Mouse (Mus musculus): ENCODE data around the gene Nr3c2. TPM values are rescaled to one million over a fixed set of nuclear protein-coding genes. Genes with fewer than 3 reads are reported as not detected.

Nr3c2 gene
- total RNA-seq, 2 experiments from 2014 or later: 17.9 to 22.7 TPM

GRCm38 (mm10) chr8:77133797-77134385 lies 234.6 kb downstream of the Nr3c2 start:
- intact Hi-C loops (cut with DNase I): loop anchor here (5.0 kb wide), 2 partner anchors 77 to 232 kb away; no protein-coding TSS in a partner anchor
- no peak for DNase-seq (ENCODE audit: low spot score)

DNA sequence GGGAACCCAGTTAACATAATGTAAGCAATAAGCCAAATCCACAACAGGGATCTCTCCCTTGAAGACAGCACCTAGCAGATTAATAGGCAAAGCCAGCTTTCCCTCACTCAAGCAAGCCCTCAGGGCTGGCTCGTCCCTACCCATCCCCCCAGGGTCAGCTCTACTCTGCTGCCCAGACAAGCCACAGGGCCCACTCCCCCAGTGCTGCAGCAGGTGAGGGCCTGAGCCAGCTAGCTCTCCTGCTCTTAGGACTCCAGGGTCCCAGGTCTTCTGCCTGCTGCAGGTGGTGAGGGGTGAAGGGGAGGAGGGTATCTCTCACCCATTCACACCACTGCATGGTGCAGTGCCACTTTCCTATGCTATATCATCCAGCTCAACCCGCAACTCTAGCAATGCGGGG lies 246.0 kb downstream of the Nr3c2 start:
- DNase-seq (ENCODE audit: low spot score): no peak
- intact Hi-C loops (cut with DNase I): no loop called here

DNA sequence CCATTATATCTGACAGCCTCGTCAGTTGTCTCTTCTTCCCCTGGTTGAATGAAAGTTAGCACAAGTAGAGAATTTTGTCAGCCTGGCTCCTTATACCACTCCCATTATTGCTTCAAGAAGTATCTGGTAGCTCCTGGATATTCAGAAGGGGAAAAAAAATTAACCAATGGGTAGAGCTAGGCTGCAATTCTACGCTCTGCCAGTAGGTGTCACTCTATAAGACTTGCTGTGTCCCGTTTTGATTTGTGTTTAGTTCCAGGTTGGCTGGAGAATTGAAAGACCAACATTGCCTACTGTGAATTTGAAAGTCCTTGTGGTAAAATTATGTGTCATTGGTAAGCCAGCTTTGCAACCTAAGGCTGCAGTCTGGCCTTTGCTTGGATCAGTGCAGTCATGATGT lies 255.3 kb downstream of the Nr3c2 start:
- intact Hi-C loops (cut with DNase I): loop anchor here (2.0 kb wide), 1 partner anchor 156 kb away; no protein-coding TSS in a partner anchor
- DNase-seq (ENCODE audit: low spot score): no peak

DNA sequence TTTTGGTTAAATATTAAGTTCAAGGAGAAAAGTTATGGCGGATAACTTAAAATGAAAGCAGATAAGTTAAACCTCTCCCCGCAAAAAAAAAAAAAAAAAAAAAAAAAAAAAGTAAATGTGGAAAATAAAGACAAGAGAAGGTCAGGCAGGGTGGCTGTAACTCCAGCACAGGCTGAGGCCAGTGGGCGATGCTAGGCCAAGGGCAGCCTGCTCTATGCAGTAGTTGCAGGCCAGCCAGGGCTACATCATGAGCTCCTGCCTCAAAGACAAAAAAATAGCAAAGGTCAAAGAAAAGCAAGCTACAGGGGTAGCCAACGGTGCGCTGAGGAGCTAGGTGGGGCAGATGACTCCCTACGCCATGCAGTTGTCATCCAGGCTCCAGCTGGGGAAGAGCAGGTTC lies 270.1 kb downstream of the Nr3c2 start:
- no peak for DNase-seq (ENCODE audit: low spot score)
- intact Hi-C loops (cut with DNase I): no loop called here

DNA sequence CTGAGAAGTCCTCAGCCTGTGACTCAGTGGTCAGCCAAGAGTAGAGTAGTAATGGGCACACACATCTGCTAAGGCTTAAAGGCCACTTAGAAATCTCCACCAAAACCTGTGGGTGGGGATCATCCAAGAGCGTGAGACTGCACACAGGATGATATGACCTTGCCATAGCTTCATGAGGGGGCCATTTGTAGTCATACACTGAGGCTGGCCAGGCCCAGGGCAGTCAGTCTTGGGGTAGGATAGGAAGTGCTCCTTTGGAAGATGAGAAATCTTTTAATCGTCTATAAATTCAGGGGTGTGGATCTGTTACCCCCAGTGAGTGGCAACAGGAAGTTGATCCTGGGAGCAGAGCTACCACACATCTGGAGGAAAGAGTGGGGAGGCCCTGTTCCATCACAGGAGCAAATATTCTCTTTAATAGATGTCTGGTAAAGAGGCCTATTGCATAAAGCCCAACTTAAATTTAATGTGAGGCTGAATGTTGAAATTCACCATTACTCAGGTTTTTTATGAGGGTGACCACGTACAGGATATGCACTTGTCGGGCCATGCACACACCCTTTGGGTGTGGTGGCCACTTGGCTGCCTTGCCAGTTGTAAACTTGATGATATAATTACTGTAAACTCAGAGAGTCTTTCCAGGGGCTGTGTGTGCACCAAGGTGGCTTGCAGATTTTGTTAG lies 270.7 kb downstream of the Nr3c2 start:
- intact Hi-C loops (cut with DNase I): no loop called here
- DNase-seq (ENCODE audit: low spot score): no peak

DNA sequence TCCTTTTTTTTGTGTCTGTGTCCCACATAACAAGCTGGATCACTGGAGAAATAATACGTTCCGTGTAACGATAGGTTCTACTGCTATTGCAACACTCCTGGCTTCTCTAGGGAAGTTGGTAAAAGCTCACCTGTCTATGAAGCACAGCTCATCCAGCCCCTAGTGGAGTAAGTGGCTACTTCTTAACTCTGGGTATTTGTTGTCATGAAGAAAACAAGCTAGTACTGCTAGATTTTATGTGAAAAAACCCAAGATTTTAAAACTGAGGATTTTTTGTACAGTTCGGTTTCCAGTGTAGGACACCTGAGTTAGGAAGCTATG lies 271.2 kb downstream of the Nr3c2 start:
- intact Hi-C loops (cut with DNase I): no loop called here
- no peak for DNase-seq (ENCODE audit: low spot score)

- DNase-seq (ENCODE audit: low spot score): no peak
- intact Hi-C loops (cut with DNase I): no loop called here
Measured at GRCm38 (mm10) chr8:77173075-77173657, 273.9 kb downstream of the Nr3c2 start.

DNA sequence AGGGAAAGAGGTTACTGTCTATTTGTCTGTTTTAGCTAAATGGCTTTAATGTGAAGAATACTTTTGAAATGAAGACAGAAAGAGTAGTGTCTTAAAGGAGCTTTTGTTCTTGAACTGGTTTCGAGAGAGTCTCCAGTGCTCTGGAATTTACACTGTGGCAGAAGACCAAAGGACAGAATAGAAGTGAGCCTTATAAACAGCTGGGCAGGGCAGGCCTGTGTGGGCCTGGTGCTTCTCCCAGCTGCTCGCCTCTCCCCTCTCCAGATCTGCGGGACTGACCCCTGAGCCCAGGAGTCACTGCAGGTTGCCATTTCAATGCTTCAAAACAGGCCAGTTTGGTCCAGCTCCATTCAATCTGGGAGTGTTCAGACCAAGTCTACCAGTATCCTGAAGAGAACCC lies 274.5 kb downstream of the Nr3c2 start:
- DNase-seq (ENCODE audit: low spot score): no peak
- intact Hi-C loops (cut with DNase I): no loop called here

- no peak for DNase-seq (ENCODE audit: low spot score)
- intact Hi-C loops (cut with DNase I): no loop called here
Measured at GRCm38 (mm10) chr8:77175471-77175870, 276.2 kb downstream of the Nr3c2 start.

- intact Hi-C loops (cut with DNase I): no loop called here
- DNase-seq (ENCODE audit: low spot score): no peak
Measured at GRCm38 (mm10) chr8:77176343-77176742, 277.1 kb downstream of the Nr3c2 start.

DNA sequence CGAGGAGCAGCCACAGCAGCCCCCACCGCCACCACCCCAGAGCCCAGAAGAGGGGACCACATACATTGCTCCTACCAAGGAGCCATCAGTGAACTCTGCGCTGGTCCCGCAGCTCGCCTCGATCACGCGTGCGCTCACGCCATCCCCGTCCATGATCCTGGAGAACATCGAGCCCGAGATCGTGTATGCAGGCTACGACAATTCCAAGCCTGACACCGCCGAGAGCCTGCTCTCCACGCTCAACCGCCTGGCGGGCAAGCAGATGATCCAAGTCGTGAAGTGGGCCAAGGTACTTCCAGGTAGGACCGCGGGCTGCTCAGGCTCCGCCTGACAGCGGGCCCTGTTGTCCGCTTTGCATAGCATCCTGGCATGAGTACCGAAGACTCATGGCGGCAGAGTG lies 286.6 kb downstream of the Nr3c2 start:
- intact Hi-C loops (cut with DNase I): no loop called here
- no peak for DNase-seq (ENCODE audit: low spot score)

DNA sequence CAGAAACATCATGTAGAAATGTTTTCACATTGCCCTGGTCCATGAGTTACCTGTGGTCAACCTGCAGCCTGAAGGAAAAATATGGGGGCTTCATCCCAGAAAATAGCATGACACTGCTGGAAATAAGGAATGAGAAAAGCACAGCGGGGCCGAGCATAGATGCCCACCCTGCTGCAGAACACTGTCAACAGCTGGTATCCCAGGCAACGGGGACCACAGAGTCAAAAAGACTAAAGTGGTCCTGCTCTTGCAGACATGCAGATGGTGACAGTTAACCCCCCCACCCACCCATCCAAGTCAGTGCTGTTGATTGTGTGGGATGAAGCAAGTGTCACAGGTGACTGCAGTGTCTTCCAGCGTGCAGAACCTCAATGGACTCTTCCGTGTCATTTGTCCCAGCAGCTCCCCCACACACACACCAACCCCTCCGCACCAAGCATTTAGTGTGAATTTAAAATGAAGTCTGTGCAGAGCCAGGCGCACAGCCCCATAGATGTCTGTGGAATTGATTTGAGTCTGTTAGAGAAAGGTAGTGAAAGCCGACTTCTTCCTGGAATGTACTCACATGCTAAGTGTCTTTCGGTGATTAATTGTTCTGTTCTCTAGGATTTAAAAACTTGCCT lies 287.8 kb downstream of the Nr3c2 start:
- intact Hi-C loops (cut with DNase I): no loop called here
- no peak for DNase-seq (ENCODE audit: low spot score)

DNA sequence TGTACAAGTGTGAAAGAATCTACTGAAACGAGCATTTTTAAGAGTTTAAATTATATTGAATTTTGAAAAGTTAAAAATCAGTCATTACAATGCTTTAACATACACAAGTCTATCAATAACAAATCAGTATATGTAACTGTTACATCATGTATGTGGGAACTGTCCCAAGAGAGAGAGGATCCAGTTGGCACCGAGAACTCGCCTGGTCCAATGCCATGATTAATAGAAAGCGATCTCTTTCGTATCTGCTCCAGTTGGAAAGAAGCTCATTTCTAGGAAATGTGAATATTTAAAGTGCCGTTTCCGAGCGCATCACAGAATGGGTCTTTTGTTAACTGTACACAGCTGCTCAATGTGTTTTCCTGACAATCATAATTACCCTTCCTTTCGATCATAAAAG lies 288.5 kb downstream of the Nr3c2 start:
- intact Hi-C loops (cut with DNase I): no loop called here
- DNase-seq (ENCODE audit: low spot score): no peak

- DNase-seq (ENCODE audit: low spot score): no peak
- intact Hi-C loops (cut with DNase I): no loop called here
Measured at GRCm38 (mm10) chr8:77188298-77188697, 289.1 kb downstream of the Nr3c2 start.

GRCm38 (mm10) chr8:77189318-77189717 lies 290.1 kb downstream of the Nr3c2 start:
- DNase-seq (ENCODE audit: low spot score): no peak

DNA sequence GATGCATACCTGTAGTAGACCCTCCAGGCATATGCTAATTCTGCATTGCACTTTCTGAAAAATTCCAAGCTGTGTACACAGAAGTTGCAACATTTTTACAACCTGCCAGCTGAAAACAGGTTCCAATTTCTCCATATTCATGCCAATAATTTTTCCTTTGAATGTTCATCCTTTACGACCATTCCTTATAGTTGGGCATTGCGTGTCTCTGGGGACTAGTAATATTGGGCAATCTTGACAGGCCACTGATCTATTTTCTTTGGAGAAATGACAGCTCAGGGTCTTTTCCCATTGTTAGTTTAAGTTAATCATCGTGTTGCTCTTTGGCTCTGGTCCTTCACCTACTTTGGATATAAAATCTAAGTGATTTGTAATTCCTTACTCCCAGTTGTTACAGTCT lies 291.2 kb downstream of the Nr3c2 start:
- intact Hi-C loops (cut with DNase I): no loop called here
- no peak for DNase-seq (ENCODE audit: low spot score)

More at GRCm38 (mm10) chr8:77189318-77189717, 290.1 kb downstream of the Nr3c2 start:
- intact Hi-C loops (cut with DNase I): no loop called here

DNA sequence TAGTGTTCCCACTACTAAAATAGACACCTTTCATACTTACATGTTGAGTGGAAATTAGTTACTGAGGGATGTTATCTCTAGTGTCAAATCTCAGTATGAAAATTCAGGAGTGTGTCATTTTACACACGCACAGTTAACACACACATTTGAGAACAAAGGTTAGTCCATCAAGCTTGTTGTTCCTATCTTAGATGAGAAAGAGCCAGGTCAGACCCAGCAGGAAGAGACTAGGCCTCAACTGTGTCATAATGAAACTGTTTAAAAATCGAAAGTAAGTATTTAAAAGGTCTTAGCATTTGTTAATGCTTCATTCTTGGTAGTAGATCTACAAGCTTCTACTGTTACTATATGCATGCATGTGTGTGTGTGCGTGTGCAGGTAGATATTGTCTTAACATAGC lies 310.1 kb downstream of the Nr3c2 start:
- no peak for DNase-seq (ENCODE audit: low spot score)
- intact Hi-C loops (cut with DNase I): no loop called here

DNA sequence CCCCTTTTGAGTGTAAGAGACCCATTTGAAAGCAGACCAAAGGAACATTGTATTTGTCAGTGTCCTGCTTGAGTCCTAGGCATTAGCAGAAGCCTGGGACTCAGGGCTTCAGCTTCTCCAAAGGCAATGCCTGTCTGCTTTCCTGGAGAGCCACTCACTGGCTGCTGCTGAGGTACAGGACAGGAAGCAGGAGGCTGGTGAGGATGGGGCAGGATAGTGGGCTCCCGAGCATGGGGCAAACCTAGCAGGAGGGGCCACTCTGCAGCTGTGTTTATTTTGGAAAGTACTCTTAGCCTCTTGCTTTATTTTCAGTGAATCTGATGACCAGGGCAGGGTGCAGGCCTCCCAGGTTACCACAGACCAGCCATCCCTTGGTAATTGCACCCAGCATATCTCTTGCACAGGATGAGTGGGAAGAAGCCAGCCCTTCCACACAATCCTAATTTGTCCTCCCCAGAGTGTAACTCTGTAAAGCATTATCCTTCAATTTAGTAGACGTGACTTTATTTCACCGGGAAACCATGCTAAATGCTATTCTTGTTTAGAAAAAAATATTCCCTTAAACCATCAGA lies 314.7 kb downstream of the Nr3c2 start:
- intact Hi-C loops (cut with DNase I): no loop called here
- DNase-seq (ENCODE audit: low spot score): no peak

DNA sequence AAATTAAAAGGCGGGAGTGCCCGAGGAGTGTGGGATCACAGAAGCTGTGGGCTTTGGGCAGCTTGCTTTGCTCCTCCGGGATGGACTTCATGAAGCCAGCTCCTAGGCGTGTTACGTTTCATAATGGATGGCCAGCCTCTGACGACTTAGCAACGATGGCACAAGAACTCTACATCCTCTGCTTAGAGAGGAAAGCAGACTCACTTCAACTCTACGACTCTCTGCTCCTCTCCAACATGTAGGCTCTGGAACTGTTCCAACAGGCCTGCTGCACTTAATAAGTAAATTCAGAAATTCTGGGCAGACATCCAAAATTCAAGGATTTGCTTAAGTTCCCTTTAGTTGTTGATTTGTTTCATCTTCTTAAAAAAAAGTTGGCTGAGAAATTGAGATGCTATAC lies 315.4 kb downstream of the Nr3c2 start:
- intact Hi-C loops (cut with DNase I): no loop called here
- no peak for DNase-seq (ENCODE audit: low spot score)

DNA sequence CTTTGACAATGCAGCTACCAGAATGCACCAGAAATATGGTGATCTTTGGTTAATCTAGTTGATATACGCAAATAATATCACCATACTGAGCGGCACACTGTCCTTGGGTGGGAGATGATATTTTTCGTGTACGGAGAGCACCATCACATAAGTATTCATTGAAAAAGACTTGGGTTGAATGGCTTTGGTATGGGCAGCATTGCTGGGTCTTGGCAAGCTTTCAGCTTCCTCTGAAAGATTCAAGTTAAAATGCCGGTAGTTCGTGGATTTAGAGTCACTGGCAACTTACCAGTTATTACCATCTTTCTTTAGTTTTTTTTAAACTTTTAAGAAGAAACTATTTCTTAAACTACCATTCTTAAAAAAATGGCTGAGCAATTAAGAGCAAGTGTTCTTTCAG lies 315.9 kb downstream of the Nr3c2 start:
- no peak for DNase-seq (ENCODE audit: low spot score)
- intact Hi-C loops (cut with DNase I): no loop called here

GRCm38 (mm10) chr8:77223123-77223522 lies 323.9 kb downstream of the Nr3c2 start:
- intact Hi-C loops (cut with DNase I): no loop called here
- DNase-seq (ENCODE audit: low spot score): no peak

Measured in heart, postnatal 25 days (tissue).